Mouse (Mus musculus): ENCODE measurements at regions not wholly inside any gene's neighbourhood (a gene's known extent, or its start where the extent isn't known, plus 50 kb on each side); places are given as distances from the start of the nearest gene placed in this dataset.

DNA sequence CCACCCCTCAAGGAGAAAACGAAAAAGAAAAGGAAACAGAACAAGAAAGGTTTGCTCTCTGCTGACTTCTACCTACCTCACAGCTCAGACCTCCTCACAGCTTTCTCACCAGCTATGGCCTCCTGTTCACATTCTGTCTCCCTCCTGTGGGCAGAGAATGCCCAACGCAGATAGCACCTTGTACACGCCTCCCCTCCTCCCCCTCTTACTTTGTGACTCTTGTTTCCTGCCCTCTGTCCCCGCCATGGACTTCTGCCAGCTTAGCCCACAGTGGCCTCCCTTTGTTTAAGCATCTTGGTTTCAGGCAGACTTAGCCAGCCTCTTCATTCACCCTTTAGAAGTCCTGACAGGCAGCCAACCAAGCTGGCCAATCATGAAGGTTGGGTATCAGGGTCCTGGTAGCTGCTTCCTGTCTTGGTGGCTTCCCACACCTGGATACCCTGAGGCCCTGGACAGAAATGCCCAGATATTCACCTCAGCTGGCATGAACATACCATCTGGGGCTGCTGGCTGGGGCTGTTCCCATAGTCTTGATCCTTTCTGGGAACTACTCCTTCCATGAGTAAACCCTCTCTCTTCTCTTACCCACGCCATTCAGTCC is 1287.2 kb upstream of the A1bg start:
- DNase-seq, result peak in 1 of 2 experiments; percentile 17

DNA sequence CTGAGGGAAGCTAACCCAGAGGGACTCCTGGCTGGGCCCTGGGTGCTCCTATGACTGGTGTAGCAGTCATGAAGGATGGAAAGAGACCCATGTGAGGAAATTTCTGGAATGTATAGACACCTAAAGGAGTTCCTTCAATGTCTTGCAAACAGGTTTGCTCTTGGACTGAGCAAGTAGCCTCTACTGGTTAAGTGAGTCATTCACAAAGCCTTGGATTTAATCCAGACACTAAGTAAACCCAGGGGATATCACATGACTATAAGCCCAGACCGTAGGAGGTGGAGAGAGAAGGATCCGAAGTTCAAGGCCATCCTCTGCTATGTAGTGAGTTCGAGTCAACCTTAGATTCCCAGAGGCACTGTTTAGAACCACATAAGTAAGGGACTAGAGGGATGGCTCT is 1286.5 kb upstream of the A1bg start:
- no peak for DNase-seq

DNA sequence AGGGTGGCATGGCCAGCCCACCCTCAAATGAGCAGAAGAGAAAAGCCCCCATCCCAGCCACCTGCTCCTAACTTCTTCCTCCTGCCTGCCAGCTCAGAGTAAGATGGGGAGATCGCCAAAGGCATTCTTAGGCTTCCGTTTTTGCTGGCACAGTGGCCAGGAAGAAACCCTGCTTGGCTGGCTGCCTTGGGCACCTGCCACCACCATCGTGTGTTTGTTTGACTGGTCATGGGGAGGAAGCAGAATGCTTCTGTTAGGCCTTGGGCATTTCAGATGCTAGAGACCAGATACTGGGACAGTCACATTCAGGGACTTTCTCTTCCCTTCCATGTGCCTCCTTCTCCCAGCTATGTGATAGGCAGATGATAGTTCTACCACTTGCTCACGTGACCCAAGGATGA is 1283.7 kb upstream of the A1bg start:
- peak; percentile 79 to 85 for DNase-seq

DNA sequence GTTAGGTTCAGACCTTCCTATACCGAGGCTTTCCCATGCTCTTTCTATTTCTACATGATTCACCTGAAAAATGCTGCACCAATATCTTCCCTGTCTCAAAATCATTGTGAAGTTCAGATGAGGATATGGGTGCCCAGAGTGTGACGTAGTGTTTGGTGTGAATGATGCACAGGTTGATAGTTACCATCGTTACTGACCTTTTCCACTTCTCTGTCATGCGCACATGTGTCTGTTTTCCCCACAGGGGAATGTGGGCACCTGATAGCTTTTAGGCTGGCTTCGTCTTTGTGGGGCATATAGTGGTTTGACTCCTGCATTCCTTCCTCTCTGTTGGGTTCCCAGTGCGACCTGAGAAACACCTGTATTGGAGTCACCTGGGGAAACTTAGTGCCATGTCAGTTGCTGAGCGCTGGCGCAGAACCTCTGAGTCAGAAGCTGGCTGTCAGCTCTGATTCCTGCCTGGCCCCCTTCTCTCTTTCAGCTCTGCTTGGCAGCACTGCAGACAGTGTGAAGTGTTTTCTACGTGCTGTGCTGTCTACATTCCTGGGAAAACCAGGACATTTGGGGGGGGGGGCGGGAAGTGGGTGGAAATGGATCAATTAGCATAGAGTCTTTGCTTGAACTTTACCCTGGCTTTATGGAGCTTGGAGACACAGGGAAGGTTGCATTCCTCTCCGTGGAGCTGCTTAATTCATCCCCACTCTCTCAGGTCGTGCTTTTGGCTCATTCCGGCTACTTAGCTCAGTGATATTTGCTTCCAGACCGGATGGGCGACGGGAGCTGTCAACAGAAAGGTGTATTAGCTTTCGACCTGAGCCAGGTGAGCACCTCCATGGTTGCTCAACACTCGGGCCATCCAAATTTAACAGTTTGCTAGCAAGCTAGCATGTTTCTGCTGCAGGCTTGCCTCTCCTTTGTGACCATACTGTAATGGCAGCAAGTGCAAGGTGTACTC is 1281.4 kb upstream of the A1bg start:
- no peak for DNase-seq

DNA sequence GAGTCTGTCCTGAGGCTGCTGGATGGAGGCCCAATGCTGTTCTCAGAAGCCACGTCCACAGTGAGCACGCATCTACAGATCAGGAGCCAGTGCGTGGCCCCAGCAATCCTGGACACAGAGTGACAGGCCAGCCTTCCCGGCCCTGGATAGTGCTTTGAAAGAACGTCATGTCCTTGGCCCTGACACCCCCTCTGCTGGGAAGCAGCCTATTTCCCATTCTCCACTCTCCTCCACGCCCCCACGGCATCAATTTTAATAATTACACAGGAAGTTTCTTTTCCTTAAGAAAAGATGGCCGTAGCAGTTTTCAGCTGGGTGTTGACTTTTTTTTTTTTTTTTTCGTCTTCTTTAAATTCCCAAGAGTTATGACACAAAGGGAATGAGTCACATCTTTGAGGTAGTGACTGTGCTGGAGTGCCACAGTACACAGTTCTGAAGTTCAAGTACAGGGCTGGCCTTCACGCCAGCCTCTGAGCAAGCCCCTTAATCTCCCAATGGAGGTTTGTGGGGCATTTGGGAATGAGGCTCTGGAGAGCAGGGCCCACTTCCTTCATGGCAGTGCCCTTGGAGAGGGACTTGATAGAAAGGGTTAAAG is 1280.1 kb upstream of the A1bg start:
- DNase-seq, result no peak

DNA sequence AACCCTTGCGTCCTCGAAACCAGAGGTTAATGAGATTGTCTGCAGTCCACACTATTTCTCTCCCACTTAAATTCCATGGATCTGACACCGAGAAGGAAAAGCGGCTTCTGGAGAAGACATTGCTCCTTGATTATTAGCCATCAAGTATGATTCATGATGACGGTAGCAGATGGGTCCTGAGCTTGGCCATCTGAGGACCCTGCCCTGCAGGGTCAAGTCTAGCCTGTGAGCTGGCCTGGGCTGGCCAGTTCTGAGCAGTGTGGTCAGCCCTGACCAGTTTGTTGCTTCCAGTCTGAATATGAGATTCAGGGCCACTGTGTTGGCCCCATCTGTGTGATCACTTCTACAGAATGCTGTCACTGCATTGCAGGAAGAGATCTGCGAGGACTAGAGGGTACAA is 1275.9 kb upstream of the A1bg start:
- no peak for DNase-seq

DNA sequence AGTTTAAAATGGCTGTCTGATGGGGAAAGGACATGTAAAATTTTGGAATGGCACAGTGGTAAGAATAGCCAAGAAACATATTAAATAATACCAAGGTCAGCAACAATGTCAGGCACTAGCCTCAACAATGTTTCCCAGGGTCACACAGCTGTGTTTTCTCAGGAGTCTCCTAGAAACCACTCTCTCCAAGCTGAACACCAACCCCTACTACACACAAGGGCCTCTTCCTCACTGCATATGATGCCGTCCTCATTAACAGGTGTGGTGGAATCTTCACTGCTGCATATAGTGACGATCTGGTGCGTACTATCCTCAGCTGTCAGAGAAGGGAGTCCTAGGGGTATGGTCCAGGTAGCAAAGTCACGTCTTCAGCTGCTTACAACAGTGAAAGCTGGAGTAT is 1275.4 kb upstream of the A1bg start:
- no peak for DNase-seq

DNA sequence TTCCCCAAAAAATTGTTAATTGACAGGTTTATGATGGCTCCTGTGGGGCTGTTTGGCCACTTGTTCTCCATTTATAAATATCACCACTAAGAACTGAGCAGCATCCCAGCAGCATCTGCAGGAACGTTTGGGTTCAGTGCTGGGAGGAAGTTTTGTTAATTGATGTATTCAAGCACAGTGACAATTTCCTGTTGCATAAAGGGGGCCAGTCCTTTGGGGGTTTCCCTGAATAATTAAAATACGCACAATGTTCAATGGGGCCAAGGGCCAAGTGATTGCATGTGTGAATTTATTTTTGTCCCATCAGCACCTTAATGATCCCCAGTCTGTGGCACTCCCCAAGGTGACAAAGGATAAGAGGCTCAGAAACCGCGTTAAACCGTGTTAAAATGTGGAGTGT is 1272.6 kb upstream of the A1bg start:
- no peak for DNase-seq

DNA sequence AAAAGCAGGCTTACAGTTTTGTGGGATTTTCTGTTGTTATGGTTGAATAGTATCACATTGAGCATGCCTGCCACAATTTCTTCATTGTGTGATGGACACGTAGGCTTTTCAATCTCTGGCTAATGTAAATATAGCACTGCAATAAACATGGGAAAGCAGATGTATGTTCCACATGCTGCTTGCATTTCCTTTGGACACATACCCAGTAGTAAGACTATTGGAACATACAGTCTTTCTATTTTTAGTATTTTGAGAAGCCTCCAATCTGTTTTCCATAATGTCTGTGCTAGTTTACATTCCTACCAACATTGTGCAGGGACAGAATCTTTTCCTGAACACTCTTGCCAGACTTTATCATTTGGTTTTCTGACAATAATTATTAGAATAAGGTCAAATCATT is 1269.9 kb upstream of the A1bg start:
- DNase-seq, result no peak

DNA sequence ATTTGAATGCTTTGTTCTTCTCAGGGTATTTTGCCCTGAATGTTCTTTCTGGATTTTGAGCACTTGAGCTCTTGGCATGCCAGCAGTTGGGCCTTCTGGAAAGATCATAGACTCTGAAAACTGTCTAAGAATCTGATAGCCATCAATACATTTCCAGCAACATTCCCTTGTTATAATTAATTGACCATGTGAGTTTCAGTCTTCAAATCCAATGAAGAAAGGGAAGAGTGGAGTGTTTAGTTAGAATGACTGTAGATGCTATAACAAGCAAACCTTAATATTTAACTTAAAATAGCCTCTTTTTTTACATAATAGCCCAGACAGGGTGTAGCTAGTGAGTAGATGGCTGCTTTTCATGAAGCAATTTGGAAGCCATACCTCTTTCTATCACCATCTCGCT is 1268.8 kb upstream of the A1bg start:
- no peak for DNase-seq

DNA sequence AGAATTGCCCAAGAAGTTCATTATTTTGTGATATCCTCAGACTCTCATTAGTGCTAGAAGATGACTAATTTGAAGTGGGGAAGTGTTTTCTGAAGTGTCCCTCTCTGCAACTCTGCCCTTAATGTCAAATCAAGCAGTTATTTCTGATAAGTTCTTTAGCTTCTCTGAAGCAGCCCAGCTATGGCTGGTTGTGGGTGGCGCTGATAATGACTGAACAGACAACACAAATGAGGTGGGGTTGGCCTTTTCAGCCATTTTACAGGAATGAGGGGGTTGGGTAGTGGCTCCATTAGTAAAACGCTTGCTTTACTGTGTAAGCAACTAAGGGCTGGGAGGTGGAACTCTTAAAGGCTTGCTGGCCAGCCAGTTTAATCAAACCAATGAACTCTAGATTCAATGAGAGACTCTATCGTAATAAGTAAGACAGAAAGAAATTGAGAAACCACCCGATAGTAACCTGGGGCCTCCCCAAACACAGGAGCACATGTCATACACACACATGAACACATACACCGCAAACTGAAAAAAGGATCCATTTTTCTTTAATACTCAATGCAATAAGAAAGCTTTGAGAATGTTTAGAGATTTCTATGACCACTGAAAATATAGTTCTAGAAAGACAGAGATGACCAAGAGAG is 1268.3 kb upstream of the A1bg start:
- no peak for DNase-seq

DNA sequence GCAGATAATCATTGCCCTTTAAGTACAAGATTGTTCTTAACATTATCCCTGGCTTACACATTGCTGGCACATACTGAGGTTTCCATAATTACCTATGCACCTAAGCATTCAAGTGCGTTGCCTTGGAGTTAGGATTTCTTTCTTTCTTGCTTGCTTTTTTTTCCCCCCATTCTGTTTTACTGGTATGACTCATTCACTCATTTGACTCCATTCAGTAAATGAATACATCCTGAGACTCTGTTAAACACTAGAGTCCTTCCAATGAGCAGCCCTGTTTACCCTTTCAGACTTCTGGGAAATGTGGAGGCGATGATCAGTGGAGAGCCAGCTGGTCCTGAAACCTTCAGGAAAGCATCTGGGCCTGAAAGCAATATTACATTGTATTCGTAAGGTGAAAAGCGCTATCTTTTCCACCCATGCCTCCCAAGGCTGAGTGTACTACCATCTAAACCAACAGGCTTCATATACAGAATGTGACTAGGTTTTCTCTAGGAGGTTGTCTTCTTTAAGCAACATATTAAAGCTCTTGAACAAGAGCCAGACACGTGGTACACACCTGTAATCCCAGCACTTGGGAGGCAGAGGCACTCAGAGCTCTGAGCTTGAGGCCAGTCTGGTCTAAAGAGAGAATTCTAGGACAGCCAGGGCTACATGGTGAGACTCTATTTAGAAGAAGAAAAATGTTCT is 1267.6 kb upstream of the A1bg start:
- DNase-seq, result no peak

DNA sequence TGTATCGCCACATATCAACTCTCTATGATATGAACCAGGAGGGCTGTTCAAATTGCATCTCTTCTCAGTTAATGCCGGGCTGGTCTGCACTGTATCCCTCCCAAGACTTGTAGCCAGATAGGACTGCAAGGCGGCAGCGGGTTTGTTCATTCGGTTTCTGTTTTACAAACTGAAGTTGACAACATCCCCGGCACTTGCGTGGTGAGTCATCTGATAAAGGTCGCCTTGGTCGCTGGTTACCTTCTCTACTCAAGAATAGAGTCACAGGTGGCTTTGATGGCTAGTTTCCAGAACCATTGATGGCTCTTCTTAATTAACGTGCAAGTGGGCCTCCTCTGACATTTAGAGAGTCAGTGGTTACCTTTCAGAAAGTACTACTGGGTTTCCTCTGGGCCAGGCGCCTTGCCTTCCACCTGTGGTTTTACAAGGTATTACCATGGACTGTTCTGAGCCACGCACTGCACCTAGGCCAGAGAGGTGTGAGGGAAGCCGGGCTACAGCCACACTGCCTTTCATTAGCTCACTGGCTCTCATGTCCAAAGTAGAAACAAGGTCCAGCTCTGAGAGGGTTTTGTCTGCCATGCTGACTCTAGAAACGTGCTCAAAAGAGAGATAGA is 1266.9 kb upstream of the A1bg start:
- no peak for DNase-seq

DNA sequence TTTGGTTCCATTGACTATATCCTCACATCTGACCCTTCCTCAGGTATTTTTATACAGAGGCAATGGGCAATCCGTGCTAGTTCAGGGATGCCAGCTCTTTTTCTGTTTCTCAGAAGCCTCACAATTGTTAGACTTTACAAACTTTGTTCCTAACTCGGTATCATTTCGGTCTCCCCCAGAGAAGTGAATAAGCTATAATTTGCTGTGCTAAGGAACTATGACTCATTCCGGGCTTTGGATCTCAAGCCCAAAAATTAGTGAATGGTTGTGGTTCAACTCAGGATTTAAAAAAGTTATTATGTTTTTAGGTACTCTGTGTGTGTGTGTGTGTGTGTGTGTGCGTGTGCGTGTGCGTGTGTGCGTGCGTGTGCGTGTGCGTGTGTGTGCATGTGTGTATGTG is 1263.7 kb upstream of the A1bg start:
- DNase-seq, result no peak

DNA sequence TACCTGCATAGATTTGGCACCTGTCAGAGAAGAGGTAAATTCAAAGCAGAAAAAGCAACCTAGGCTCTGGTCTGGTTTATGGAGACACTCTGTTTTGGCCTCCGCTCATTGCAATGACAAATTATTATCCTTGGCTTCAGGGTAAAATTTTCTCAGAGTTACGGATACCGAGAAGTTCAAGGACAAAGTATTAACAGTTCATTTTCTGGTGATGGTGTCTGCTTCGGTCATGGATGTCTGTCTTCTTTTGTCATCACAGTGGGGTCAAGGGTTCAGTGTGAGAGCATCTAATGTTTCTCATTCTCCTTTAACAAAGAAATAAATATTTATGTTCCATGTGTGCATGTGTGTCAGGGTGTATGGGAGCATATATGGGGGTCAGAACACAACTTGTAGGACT is 1261.0 kb upstream of the A1bg start:
- DNase-seq, result no peak

DNA sequence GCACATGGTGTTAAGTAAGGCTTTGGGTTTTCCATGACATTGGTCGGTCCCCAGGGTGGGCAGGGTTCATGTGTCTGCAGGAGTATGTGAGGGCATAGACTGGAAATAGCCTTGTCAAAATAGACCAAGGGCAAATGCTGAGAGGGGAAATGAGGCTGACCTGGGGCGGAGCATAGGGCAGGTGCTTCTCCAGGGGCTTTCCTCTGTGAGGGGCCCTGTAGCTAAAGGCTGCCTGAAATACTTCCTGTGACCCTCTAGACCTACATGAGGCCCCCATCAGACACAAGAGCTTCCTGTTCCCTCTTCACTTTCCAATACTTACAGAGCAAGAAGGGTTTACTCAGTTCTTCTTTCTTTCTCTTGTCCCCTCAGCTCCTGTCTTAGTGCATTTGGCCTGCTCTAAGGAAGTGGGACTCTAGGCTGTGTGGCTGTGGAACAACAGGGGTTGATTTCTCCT is 1258.7 kb upstream of the A1bg start:
- no peak for DNase-seq

DNA sequence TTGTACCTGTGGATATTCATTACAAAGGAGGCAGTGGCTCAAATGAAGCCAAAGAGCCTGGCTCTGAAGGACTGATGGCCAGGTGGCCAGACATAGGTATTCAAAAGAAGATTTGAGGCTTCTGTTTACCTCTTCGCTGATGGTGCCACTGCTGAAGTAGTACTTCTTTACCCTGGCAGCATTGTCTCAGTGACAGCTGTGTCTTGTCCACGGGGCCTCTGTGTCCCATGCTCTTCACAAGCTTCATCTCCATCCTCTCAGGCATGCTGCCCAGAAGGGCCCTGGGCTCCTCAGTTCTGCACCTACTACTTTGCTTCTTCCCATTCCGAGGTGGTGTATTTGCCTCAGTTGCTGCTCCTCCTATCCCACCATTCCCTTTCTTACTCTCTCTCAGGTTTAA is 1257.9 kb upstream of the A1bg start:
- DNase-seq, result no peak

DNA sequence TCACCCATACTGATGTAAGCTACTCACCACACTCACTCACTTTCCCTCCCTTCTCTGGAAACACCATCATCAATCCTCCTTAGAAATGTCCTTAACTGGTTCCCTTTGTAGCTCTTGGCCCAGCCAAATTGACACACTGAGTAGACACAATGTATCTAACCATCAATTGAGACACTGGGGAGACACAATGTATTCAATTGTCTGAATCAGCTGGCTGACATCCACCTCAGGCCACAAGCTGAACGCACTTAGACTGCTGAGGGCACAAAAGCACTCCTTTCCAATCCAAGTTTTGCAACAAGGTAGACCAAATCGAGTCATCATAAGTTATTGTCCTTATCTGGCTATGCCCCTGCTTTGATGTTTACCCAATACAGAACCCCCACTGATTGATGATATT is 1257.0 kb upstream of the A1bg start:
- DNase-seq, result no peak

DNA sequence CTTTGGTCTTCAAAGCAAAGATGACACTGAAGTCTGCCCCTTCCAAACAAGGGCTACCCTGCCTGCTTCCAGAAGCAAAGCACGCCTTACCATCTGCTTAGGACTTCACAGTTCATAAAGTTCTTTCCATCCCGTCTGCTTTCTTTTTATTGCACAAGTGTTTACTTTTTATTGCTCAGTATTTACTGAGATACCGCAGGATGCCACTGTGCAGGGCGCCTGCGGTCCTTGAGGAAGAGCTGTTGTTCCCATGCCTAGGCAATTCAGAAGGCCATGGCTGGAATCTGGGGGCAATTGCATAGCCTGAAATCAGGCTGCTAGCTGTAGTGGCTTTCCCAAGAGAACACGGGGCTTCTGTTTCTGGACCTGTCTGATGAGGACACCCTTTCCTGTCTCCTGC is 1255.8 kb upstream of the A1bg start:
- DNase-seq, result no peak

DNA sequence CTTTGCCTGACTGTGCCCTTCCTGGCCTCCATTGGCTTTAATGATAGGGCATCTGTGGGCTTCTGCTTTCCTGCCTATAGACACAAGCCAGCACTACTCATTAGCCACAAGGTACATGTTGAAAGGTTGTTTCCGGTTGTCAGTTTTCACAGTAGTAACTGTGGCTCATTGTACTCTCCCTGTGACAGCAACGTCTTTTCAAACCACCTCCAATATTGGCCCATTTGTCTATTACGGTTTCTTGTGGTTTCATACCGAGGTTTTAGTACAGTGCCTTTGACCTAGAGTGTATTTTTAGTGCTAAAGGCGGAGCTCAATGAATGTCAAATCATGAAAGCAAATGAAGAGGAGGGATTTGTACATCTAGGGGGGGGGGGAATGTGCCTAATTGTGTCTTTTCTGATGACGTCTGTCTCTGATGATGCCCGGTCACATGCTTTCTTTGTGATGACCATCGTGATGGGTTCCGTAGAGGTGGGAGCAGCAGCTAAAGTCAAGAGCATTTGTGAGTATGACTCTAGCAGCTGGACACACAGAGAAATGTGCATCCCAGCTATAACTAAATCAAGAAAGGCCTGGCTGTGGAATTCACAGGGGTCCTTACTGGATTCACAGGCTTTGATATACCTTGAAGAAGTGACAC is 1255.1 kb upstream of the A1bg start:
- no peak for DNase-seq

DNA sequence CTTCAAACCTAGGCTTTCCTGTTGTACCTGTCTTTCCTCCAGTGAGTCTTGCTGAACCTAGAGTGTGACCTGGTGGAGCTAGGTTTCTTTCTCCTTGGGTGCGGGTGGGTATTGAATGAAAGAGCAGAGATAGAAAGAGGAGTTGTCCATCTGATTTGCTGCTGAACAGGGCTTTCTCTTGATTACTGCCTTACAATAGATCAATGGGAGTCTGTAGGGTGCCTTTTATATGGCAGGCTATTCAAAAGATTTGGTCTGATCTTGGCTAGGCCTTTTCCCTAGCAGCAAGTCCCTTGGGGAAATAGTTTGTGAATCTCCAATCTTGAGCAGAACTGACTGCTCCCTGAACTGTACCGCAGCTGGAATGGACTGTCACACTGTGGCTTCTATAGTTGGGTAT is 1253.3 kb upstream of the A1bg start:
- no peak for DNase-seq

Measured in cerebellum, postnatal 25 days (tissue).